Mouse (Mus musculus): ENCODE data around the gene Adgrl2. TPM values are rescaled to one million over a fixed set of nuclear protein-coding genes. Genes with fewer than 3 reads are reported as not detected.

Gene Adgrl2
- 13.1 and 16.2 TPM in 2 replicates for polyA plus RNA-seq (2012; rRNA removed)

- Histone ChIP-seq H3K27ac (ENCODE audit: insufficient read depth, low read depth, low read length) (peak within 1 kb of the TSS; percentile 81), H3K4me1 (ENCODE audit: control insufficient read depth, insufficient read depth, insufficient read length, low read length) (no peaks in the 10 kb centered on the region), H3K27me3 (ENCODE audit: control insufficient read depth, insufficient read depth, low read length) (no peaks in the 10 kb centered on the region), H3K36me3 (ENCODE audit: control insufficient read depth, insufficient read depth, low read length) (no peaks in the 10 kb centered on the region), H3K4me3 (ENCODE audit: low read depth, low read length) (peak within 1 kb of the TSS; percentile 88)
- no peak; the same call in 1 of the 2 replicates for TF ChIP-seq CTCF (IDR thresholded peaks at IDR 0.05; ENCODE audit: extremely low read depth, insufficient read length, insufficient replicate concordance, low read depth, low read length)
- no peak for TF ChIP-seq POLR2A (IDR thresholded peaks at IDR 0.05; ENCODE audit: low read depth, low read length)
- under 1% methylated on average over 25 of the region's 25 CpGs for WGBS
Measured at GRCm38 (mm10) chr3:148990531-148991003, at the start of gene Adgrl2. Gene Adgrl2, minus strand, starts transcription at chr3:148990555.

GRCm38 (mm10) chr3:149038771-149039170, 48.4 kb upstream of the Adgrl2 start:
- H3K36me3 ChIP-seq (ENCODE audit: control insufficient read depth, insufficient read depth, low read length): no peaks in the 10 kb centered on the region
- 63% methylated on average over 4 of the region's 4 CpGs for WGBS

GRCm38 (mm10) chr3:149019925-149020324, 29.6 kb upstream of the Adgrl2 start:
- WGBS: 59% methylated on average over 5 of the region's 5 CpGs
- no peaks in the 10 kb centered on the region for H3K36me3 ChIP-seq (ENCODE audit: control insufficient read depth, insufficient read depth, low read length)
- H3K27ac ChIP-seq (ENCODE audit: insufficient read depth, low read depth, low read length): no peak overlapping the region
- H3K4me3 ChIP-seq (ENCODE audit: low read depth, low read length): no peak overlapping the region
- no peak for TF ChIP-seq CTCF (IDR thresholded peaks at IDR 0.05; ENCODE audit: extremely low read depth, insufficient read length, insufficient replicate concordance, low read depth, low read length)
- TF ChIP-seq POLR2A (IDR thresholded peaks at IDR 0.05; ENCODE audit: low read depth, low read length): no peak
- no peaks in the 10 kb centered on the region for H3K4me1 ChIP-seq (ENCODE audit: control insufficient read depth, insufficient read depth, insufficient read length, low read length)
- H3K27me3 ChIP-seq (ENCODE audit: control insufficient read depth, insufficient read depth, low read length): no peaks in the 10 kb centered on the region

More at GRCm38 (mm10) chr3:149038771-149039170, 48.4 kb upstream of the Adgrl2 start:
- no peaks in the 10 kb centered on the region for H3K27me3 ChIP-seq (ENCODE audit: control insufficient read depth, insufficient read depth, low read length)
- no peak overlapping the region; the same call in 1 of the 2 replicates for H3K27ac ChIP-seq (ENCODE audit: insufficient read depth, low read depth, low read length)
- H3K4me3 ChIP-seq (ENCODE audit: low read depth, low read length): no peak overlapping the region
- no peak for TF ChIP-seq CTCF (IDR thresholded peaks at IDR 0.05; ENCODE audit: extremely low read depth, insufficient read length, insufficient replicate concordance, low read depth, low read length)
- no peak for TF ChIP-seq POLR2A (IDR thresholded peaks at IDR 0.05; ENCODE audit: low read depth, low read length)
- H3K4me1 ChIP-seq (ENCODE audit: control insufficient read depth, insufficient read depth, insufficient read length, low read length): no peaks in the 10 kb centered on the region

GRCm38 (mm10) chr3:149009311-149009710, 19.0 kb upstream of the Adgrl2 start:
- Histone ChIP-seq H3K27me3 (ENCODE audit: control insufficient read depth, insufficient read depth, low read length) (no peaks in the 10 kb centered on the region), H3K27ac (ENCODE audit: insufficient read depth, low read depth, low read length) (no peak overlapping the region), H3K36me3 (ENCODE audit: control insufficient read depth, insufficient read depth, low read length) (no peaks in the 10 kb centered on the region), H3K4me1 (ENCODE audit: control insufficient read depth, insufficient read depth, insufficient read length, low read length) (peaks cover 8% of the 10 kb centered on the region; the same call in 1 of the 2 replicates), H3K4me3 (ENCODE audit: low read depth, low read length) (no peak overlapping the region)
- TF ChIP-seq CTCF (IDR thresholded peaks at IDR 0.05; ENCODE audit: extremely low read depth, insufficient read length, insufficient replicate concordance, low read depth, low read length) (no peak), POLR2A (IDR thresholded peaks at IDR 0.05; ENCODE audit: low read depth, low read length) (no peak)
- WGBS: 74% methylated on average over 7 of the region's 7 CpGs

GRCm38 (mm10) chr3:149008634-149009023, 18.3 kb upstream of the Adgrl2 start:
- Histone ChIP-seq H3K36me3 (ENCODE audit: control insufficient read depth, insufficient read depth, low read length) (no peaks in the 10 kb centered on the region), H3K27me3 (ENCODE audit: control insufficient read depth, insufficient read depth, low read length) (no peaks in the 10 kb centered on the region), H3K4me3 (ENCODE audit: low read depth, low read length) (peak overlapping the region; percentile 45), H3K27ac (ENCODE audit: insufficient read depth, low read depth, low read length) (no peak overlapping the region), H3K4me1 (ENCODE audit: control insufficient read depth, insufficient read depth, insufficient read length, low read length) (peaks cover 8% of the 10 kb centered on the region; the same call in 1 of the 2 replicates)
- 32% methylated on average over 6 of the region's 6 CpGs for WGBS
- TF ChIP-seq CTCF (IDR thresholded peaks at IDR 0.05; ENCODE audit: extremely low read depth, insufficient read length, insufficient replicate concordance, low read depth, low read length) (no peak), POLR2A (IDR thresholded peaks at IDR 0.05; ENCODE audit: low read depth, low read length) (no peak)

- 32% methylated on average over 20 of the region's 20 CpGs for WGBS
- peaks cover 8% of the 10 kb centered on the region; the same call in 1 of the 2 replicates for H3K4me1 ChIP-seq (ENCODE audit: control insufficient read depth, insufficient read depth, insufficient read length, low read length)
- no peak overlapping the region for H3K27ac ChIP-seq (ENCODE audit: insufficient read depth, low read depth, low read length)
- peak overlapping the region; percentile 45 for H3K4me3 ChIP-seq (ENCODE audit: low read depth, low read length)
- no peaks in the 10 kb centered on the region for H3K36me3 ChIP-seq (ENCODE audit: control insufficient read depth, insufficient read depth, low read length)
- no peak for TF ChIP-seq CTCF (IDR thresholded peaks at IDR 0.05; ENCODE audit: extremely low read depth, insufficient read length, insufficient replicate concordance, low read depth, low read length)
- no peak for TF ChIP-seq POLR2A (IDR thresholded peaks at IDR 0.05; ENCODE audit: low read depth, low read length)
- H3K27me3 ChIP-seq (ENCODE audit: control insufficient read depth, insufficient read depth, low read length): no peaks in the 10 kb centered on the region
Measured at GRCm38 (mm10) chr3:149007860-149008633, 17.7 kb upstream of the Adgrl2 start.

GRCm38 (mm10) chr3:149001364-149001763, 11.0 kb upstream of the Adgrl2 start:
- Histone ChIP-seq H3K27ac (ENCODE audit: insufficient read depth, low read depth, low read length) (no peak overlapping the region), H3K27me3 (ENCODE audit: control insufficient read depth, insufficient read depth, low read length) (no peaks in the 10 kb centered on the region), H3K4me1 (ENCODE audit: control insufficient read depth, insufficient read depth, insufficient read length, low read length) (no peaks in the 10 kb centered on the region), H3K36me3 (ENCODE audit: control insufficient read depth, insufficient read depth, low read length) (no peaks in the 10 kb centered on the region), H3K4me3 (ENCODE audit: low read depth, low read length) (no peak overlapping the region)
- 63% methylated on average over 8 of the region's 8 CpGs for WGBS
- no peak for TF ChIP-seq POLR2A (IDR thresholded peaks at IDR 0.05; ENCODE audit: low read depth, low read length)
- no peak for TF ChIP-seq CTCF (IDR thresholded peaks at IDR 0.05; ENCODE audit: extremely low read depth, insufficient read length, insufficient replicate concordance, low read depth, low read length)
